22 mouse cellular contexts compared by ENCODE assay signal in the genomic region with DNA sequence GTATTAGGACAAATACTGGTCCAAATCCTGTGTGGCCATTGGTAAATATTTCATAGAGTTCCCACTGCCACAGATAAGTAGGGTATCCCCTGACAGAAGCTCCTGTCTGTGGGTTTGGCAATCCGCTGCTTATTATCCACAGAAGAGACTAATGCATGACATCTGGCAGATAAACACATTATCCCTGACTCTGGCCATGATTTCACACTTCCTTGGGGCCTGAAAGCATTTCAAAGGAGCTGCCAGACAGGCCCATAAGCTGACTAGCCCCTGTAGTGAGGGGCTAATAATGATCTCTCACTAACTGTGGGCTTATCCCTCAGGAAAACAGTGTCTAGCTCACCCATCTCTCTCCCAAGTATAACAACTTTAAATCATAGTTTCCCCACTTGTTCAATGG. TPM values are rescaled to one million over a fixed set of nuclear protein-coding genes. Genes with fewer than 3 reads are reported as not detected.
A peak's percentile ranks its signal among the peaks of the same experiment; 100 is the strongest.
DNase-seq lines count a peak whose midpoint lies in the region; ATAC-seq lines count a peak whose summit lies in the region.
"Had no signal": no experiment of that assay in that cellular context is flagged by ENCODE, and none has a peak within 500 bp of the region (broad histone marks: within the 10 kb centered on the region; RNA-seq: fewer than 3 reads in every experiment).

No protein-coding gene starts in this region.

- H3K27ac ChIP-seq in forebrain, embryonic 12.5 days = 0 out of 2 replicates have a peak overlapping the region, but pooled peaks have one; percentile 8
- H3K27ac ChIP-seq in forebrain, embryonic 11.5 days (ENCODE audit: low read depth, low read length) = no peak overlapping the region
- no peak overlapping the region for H3K27ac ChIP-seq in midbrain, embryonic 11.5 days (ENCODE audit: low read depth, low read length)
- no peak overlapping the region for H3K27ac ChIP-seq in midbrain, embryonic 10.5 days (replicated peaks)
- H3K27ac ChIP-seq in forebrain, embryonic 15.5 days (replicated peaks) = peak overlapping the region; percentile 47
- H3K27ac ChIP-seq: heart, adult 2 months had no signal

- DNase-seq in forebrain, embryonic 11.5 days (ENCODE audit: low spot score) = no peak
- DNase-seq in midbrain, embryonic 11.5 days (ENCODE audit: low spot score, missing footprints) = peak; percentile 73
- no peak for DNase-seq in midbrain, embryonic 10.5 days (ENCODE audit: low spot score)
- peak; percentile 31 for DNase-seq in retina, postnatal 7 days (ENCODE audit: low read depth, low spot score)
- no peak for DNase-seq in testis, postnatal 14 days (ENCODE audit: low spot score)
- DNase-seq: adrenal gland, postnatal 25 days; cerebellum, adult 18-20 months; gastrocnemius, postnatal 25 days; heart, adult 2 months; heart, postnatal 36 days; kidney, adult 9 months; liver, postnatal 0 days; right cerebral cortex, postnatal 4 days; thymus, postnatal 14 days had no signal

- no peaks in the 10 kb centered on the region for H3K27me3 ChIP-seq in forebrain, embryonic 12.5 days
- no peaks in the 10 kb centered on the region for H3K27me3 ChIP-seq in forebrain, embryonic 11.5 days (ENCODE audit: control insufficient read depth, insufficient read depth, low read length)
- H3K27me3 ChIP-seq in midbrain, embryonic 11.5 days (ENCODE audit: control insufficient read depth, insufficient read depth, low read length) = no peaks in the 10 kb centered on the region
- H3K27me3 ChIP-seq in midbrain, embryonic 10.5 days (ENCODE audit: low read depth, poor library complexity, severe bottlenecking) = no peaks in the 10 kb centered on the region
- no peaks in the 10 kb centered on the region for H3K27me3 ChIP-seq in forebrain, embryonic 15.5 days

- peaks cover 9% of the 10 kb centered on the region for H3K4me1 ChIP-seq in forebrain, embryonic 12.5 days
- H3K4me1 ChIP-seq in forebrain, embryonic 11.5 days (replicated peaks; ENCODE audit: control insufficient read depth, insufficient read depth, low read length) = no peaks in the 10 kb centered on the region
- no peaks in the 10 kb centered on the region for H3K4me1 ChIP-seq in midbrain, embryonic 11.5 days (ENCODE audit: control insufficient read depth, insufficient read depth, low read length)
- peaks cover 10% of the 10 kb centered on the region; the same call in 1 of the 2 replicates for H3K4me1 ChIP-seq in midbrain, embryonic 10.5 days
- H3K4me1 ChIP-seq in forebrain, embryonic 15.5 days = 0 out of 2 replicates have a peak, but pooled peaks cover 3% of the 10 kb centered on the region
- H3K4me1 ChIP-seq: megakaryocyte, embryonic 14.5 days had no signal

- no peaks in the 10 kb centered on the region for H3K9me3 ChIP-seq in forebrain, embryonic 12.5 days
- no peaks in the 10 kb centered on the region for H3K9me3 ChIP-seq in forebrain, embryonic 11.5 days (ENCODE audit: control insufficient read depth, low read length)
- no peaks in the 10 kb centered on the region for H3K9me3 ChIP-seq in midbrain, embryonic 11.5 days (ENCODE audit: control insufficient read depth, low read length)
- H3K9me3 ChIP-seq in midbrain, embryonic 10.5 days (replicated peaks) = no peaks in the 10 kb centered on the region
- H3K9me3 ChIP-seq in forebrain, embryonic 15.5 days = no peaks in the 10 kb centered on the region
- H3K9me3 ChIP-seq: G1E had no signal

- H3K4me2 ChIP-seq in forebrain, embryonic 12.5 days = no peak overlapping the region
- no peak overlapping the region for H3K4me2 ChIP-seq in forebrain, embryonic 11.5 days (ENCODE audit: low read depth, low read length, severe bottlenecking)
- H3K4me2 ChIP-seq in midbrain, embryonic 11.5 days = no peak overlapping the region
- H3K4me2 ChIP-seq in forebrain, embryonic 15.5 days (replicated peaks) = no peak overlapping the region

- no peak overlapping the region for H3K4me3 ChIP-seq in forebrain, embryonic 12.5 days (replicated peaks)
- H3K4me3 ChIP-seq in forebrain, embryonic 11.5 days (ENCODE audit: low read depth, low read length) = no peak overlapping the region
- H3K4me3 ChIP-seq in midbrain, embryonic 11.5 days (ENCODE audit: low read depth, low read length) = no peak overlapping the region
- no peak overlapping the region for H3K4me3 ChIP-seq in midbrain, embryonic 10.5 days
- no peak overlapping the region for H3K4me3 ChIP-seq in forebrain, embryonic 15.5 days
- H3K4me3 ChIP-seq: heart, adult 2 months; megakaryocyte, embryonic 14.5 days had no signal

- no peak for ATAC-seq in forebrain, embryonic 12.5 days (ENCODE audit: low FRiP score)
- no peak for ATAC-seq in forebrain, embryonic 11.5 days (replicated peaks; ENCODE audit: low FRiP score)
- ATAC-seq in midbrain, embryonic 11.5 days (ENCODE audit: low FRiP score) = no peak
- peak; percentile 63 for ATAC-seq in forebrain, embryonic 15.5 days (replicated peaks)
- ATAC-seq: inflammation-experienced regulatory T-cells, adult 6 months; liver, postnatal 0 days had no signal

- WGBS in forebrain, embryonic 12.5 days = 68% methylated on average over 1 of the region's 1 CpGs
- 70% methylated on average over 1 of the region's 1 CpGs for WGBS in forebrain, embryonic 11.5 days
- 55% methylated on average over 1 of the region's 1 CpGs for WGBS in midbrain, embryonic 11.5 days
- WGBS in midbrain, embryonic 10.5 days = 68% methylated on average over 1 of the region's 1 CpGs
- 63% methylated on average over 1 of the region's 1 CpGs for WGBS in forebrain, embryonic 15.5 days

- no peak overlapping the region for H3K9ac ChIP-seq in forebrain, embryonic 12.5 days
- H3K9ac ChIP-seq in forebrain, embryonic 11.5 days (ENCODE audit: low read length) = no peak overlapping the region
- no peak overlapping the region for H3K9ac ChIP-seq in midbrain, embryonic 11.5 days (ENCODE audit: low read length)
- H3K9ac ChIP-seq in forebrain, embryonic 15.5 days (replicated peaks) = no peak overlapping the region
- H3K9ac ChIP-seq: liver, postnatal 0 days had no signal

- H3K36me3 ChIP-seq in forebrain, embryonic 12.5 days (replicated peaks) = no peaks in the 10 kb centered on the region
- H3K36me3 ChIP-seq in forebrain, embryonic 11.5 days (ENCODE audit: control insufficient read depth, insufficient read depth, low read length) = no peaks in the 10 kb centered on the region
- H3K36me3 ChIP-seq in midbrain, embryonic 11.5 days (ENCODE audit: control insufficient read depth, insufficient read depth, low read length) = no peaks in the 10 kb centered on the region
- no peaks in the 10 kb centered on the region for H3K36me3 ChIP-seq in midbrain, embryonic 10.5 days
- no peaks in the 10 kb centered on the region for H3K36me3 ChIP-seq in forebrain, embryonic 15.5 days
- H3K36me3 ChIP-seq: G1E had no signal

RNA-seq across cellular contexts. Expression of gene Them5, which starts 0.7 kb away (rescaled TPM):
- polyA plus RNA-seq in forebrain, embryonic 12.5 days (2016; fragmentation: Nextera tagmentation; extraction: Ambion mirVana) = 0.31 and 0.32 TPM in 2 replicates
- 0.35 and 0.57 TPM in 2 replicates for polyA plus RNA-seq in forebrain, embryonic 11.5 days (2014; fragmentation: Nextera tagmentation; extraction: Ambion mirVana)
- 0.11 TPM in 1 of 2 replicates, not detected in the other for polyA plus RNA-seq in midbrain, embryonic 11.5 days (2014; fragmentation: Nextera tagmentation; extraction: Ambion mirVana)
- not detected in 2 replicates for polyA plus RNA-seq in midbrain, embryonic 10.5 days (2016; fragmentation: Nextera tagmentation; extraction: Ambion mirVana)
- polyA plus RNA-seq in forebrain, embryonic 15.5 days (2015; fragmentation: Nextera tagmentation; extraction: Ambion mirVana) = 0.78 and 1.1 TPM in 2 replicates
- polyA plus RNA-seq: embryonic facial prominence, embryonic 11.5 days; G1E; heart, adult 2 months; heart, embryonic 14.5 days; inflammation-experienced regulatory T-cells, adult 6 months; liver, adult 2 months; liver, postnatal 0 days had no signal

RNA-seq across cellular contexts. Expression of gene C2cd4d, which starts 19.7 kb away (rescaled TPM):
- 0.87 and 1.8 TPM in 2 replicates for polyA plus RNA-seq in forebrain, embryonic 12.5 days (2016; fragmentation: Nextera tagmentation; extraction: Ambion mirVana)
- polyA plus RNA-seq in forebrain, embryonic 11.5 days (2014; fragmentation: Nextera tagmentation; extraction: Ambion mirVana) = 0.94 and 2.1 TPM in 2 replicates
- polyA plus RNA-seq in midbrain, embryonic 11.5 days (2014; fragmentation: Nextera tagmentation; extraction: Ambion mirVana) = 0.87 and 1.4 TPM in 2 replicates
- polyA plus RNA-seq in midbrain, embryonic 10.5 days (2016; fragmentation: Nextera tagmentation; extraction: Ambion mirVana) = 0.23 and 0.68 TPM in 2 replicates
- 1.3 and 1.7 TPM in 2 replicates for polyA plus RNA-seq in forebrain, embryonic 15.5 days (2015; fragmentation: Nextera tagmentation; extraction: Ambion mirVana)
- polyA plus RNA-seq: G1E; inflammation-experienced regulatory T-cells, adult 6 months had no signal

RNA-seq across cellular contexts. Expression of gene Rorc, which starts 30.0 kb away (rescaled TPM):
- polyA plus RNA-seq in forebrain, embryonic 12.5 days (2016; fragmentation: Nextera tagmentation; extraction: Ambion mirVana) = 1.3 and 2.0 TPM in 2 replicates
- 0.60 and 1.3 TPM in 2 replicates for polyA plus RNA-seq in forebrain, embryonic 11.5 days (2014; fragmentation: Nextera tagmentation; extraction: Ambion mirVana)
- 0.10 and 0.14 TPM in 2 replicates for polyA plus RNA-seq in midbrain, embryonic 11.5 days (2014; fragmentation: Nextera tagmentation; extraction: Ambion mirVana)
- 0.14 TPM in 1 of 2 replicates, not detected in the other for polyA plus RNA-seq in midbrain, embryonic 10.5 days (2016; fragmentation: Nextera tagmentation; extraction: Ambion mirVana)
- 1.0 and 1.2 TPM in 2 replicates for polyA plus RNA-seq in forebrain, embryonic 15.5 days (2015; fragmentation: Nextera tagmentation; extraction: Ambion mirVana)
- polyA plus RNA-seq: G1E had no signal

RNA-seq across cellular contexts. Expression of gene Them4, which starts 32.7 kb away (rescaled TPM):
- polyA plus RNA-seq in forebrain, embryonic 12.5 days (2016; fragmentation: Nextera tagmentation; extraction: Ambion mirVana) = 11.9 and 12.5 TPM in 2 replicates
- 8.3 and 9.6 TPM in 2 replicates for polyA plus RNA-seq in forebrain, embryonic 11.5 days (2014; fragmentation: Nextera tagmentation; extraction: Ambion mirVana)
- 12.8 and 14.5 TPM in 2 replicates for polyA plus RNA-seq in midbrain, embryonic 11.5 days (2014; fragmentation: Nextera tagmentation; extraction: Ambion mirVana)
- 9.4 and 10.4 TPM in 2 replicates for polyA plus RNA-seq in midbrain, embryonic 10.5 days (2016; fragmentation: Nextera tagmentation; extraction: Ambion mirVana)
- 32.1 and 34.1 TPM in 2 replicates for polyA plus RNA-seq in forebrain, embryonic 15.5 days (2015; fragmentation: Nextera tagmentation; extraction: Ambion mirVana)

RNA-seq across cellular contexts. Expression of gene Lingo4, which starts 55.8 kb away (rescaled TPM):
- 0.78 and 0.82 TPM in 2 replicates for polyA plus RNA-seq in forebrain, embryonic 12.5 days (2016; fragmentation: Nextera tagmentation; extraction: Ambion mirVana)
- 0.23 and 0.35 TPM in 2 replicates for polyA plus RNA-seq in forebrain, embryonic 11.5 days (2014; fragmentation: Nextera tagmentation; extraction: Ambion mirVana)
- polyA plus RNA-seq in midbrain, embryonic 11.5 days (2014; fragmentation: Nextera tagmentation; extraction: Ambion mirVana) = 0.17 and 0.37 TPM in 2 replicates
- polyA plus RNA-seq in midbrain, embryonic 10.5 days (2016; fragmentation: Nextera tagmentation; extraction: Ambion mirVana) = 0.71 and 0.72 TPM in 2 replicates
- polyA plus RNA-seq in forebrain, embryonic 15.5 days (2015; fragmentation: Nextera tagmentation; extraction: Ambion mirVana) = 0.97 and 1.0 TPM in 2 replicates
- polyA plus RNA-seq: G1E had no signal

Comparison
In these comparisons a context has a peak if more than half of its experiments do, and no peak if none do; other contexts are left out.
1. H3K27ac ChIP-seq: peak in forebrain, embryonic 12.5 days (single experiment) and forebrain, embryonic 15.5 days (single experiment); none in forebrain, embryonic 11.5 days (single experiment), midbrain, embryonic 11.5 days (single experiment) and midbrain, embryonic 10.5 days (single experiment).
2. DNase-seq: peak in midbrain, embryonic 11.5 days (single experiment) and retina, postnatal 7 days (single experiment); none in forebrain, embryonic 11.5 days (single experiment), midbrain, embryonic 10.5 days (single experiment) and testis, postnatal 14 days (single experiment).